Mouse (Mus musculus) heart, embryonic 13.5 days (tissue): Measurements from ENCODE around the gene Pi16. TPM values are rescaled to one million over a fixed set of nuclear protein-coding genes. Genes with fewer than 3 reads are reported as not detected.

Experiments
- ATAC-seq: fragments of 200-750 bp; cut with Nextera tagmentation; 2 replicates; pipeline ENCODE4 v1.8.0; 2017; ENCODE audit warnings: moderate TSS enrichment; ENCODE audit not compliant: insufficient number of reproducible peaks, low FRiP score, low TSS enrichment; ENCODE audit errors: extremely low read depth
- H3K27ac ChIP-seq: fragments of 300-500 bp; sonication (generic); replicated peaks from 2 replicates; pipeline ENCODE4 v1.5.1; 2015; ENCODE audit warnings: moderate library complexity, mild to moderate bottlenecking, inconsistent platforms
- H3K27me3 ChIP-seq: fragments of 300-500 bp; sonication (generic); replicated peaks from 2 replicates; pipeline ENCODE4 v1.6.1; 2015; ENCODE audit warnings: mild to moderate bottlenecking, inconsistent platforms
- H3K36me3 ChIP-seq: fragments of 300-500 bp; sonication (generic); 2 replicates; pipeline ENCODE4 v1.6.1; 2015; ENCODE audit warnings: mild to moderate bottlenecking, inconsistent platforms
- H3K4me1 ChIP-seq: fragments of 300-500 bp; sonication (generic); 2 replicates; pipeline ENCODE4 v1.6.1; 2015; ENCODE audit warnings: inconsistent platforms
- H3K4me2 ChIP-seq: fragments of 300-500 bp; sonication (generic); 2 replicates; pipeline ENCODE4 v1.6.1; 2015; ENCODE audit warnings: inconsistent platforms, mild to moderate bottlenecking, moderate library complexity
- H3K4me3 ChIP-seq: fragments of 300-500 bp; sonication (generic); 2 replicates; pipeline ENCODE4 v1.5.1; 2015; ENCODE audit warnings: moderate library complexity, mild to moderate bottlenecking, inconsistent platforms
- H3K9ac ChIP-seq: fragments of 300-500 bp; sonication (generic); 2 replicates; pipeline ENCODE4 v1.6.1; 2015; ENCODE audit warnings: inconsistent platforms, mild to moderate bottlenecking, moderate library complexity
- H3K9me3 ChIP-seq: fragments of 300-500 bp; sonication (generic); 2 replicates; pipeline ENCODE4 v1.6.1; 2016; ENCODE audit warnings: inconsistent platforms
- WGBS: fragments of 180-500 bp; shearing (Covaris S2); methylation state at CpG from one replicate; pipeline ENCODE4 v1.1.7; 2015; ENCODE audit warnings: mixed read lengths; 5-methylcytosine and 5-hydroxymethylcytosine counted together
- polyA plus RNA-seq: library from polyadenylated mRNA; unstranded; fragments of >200 nt; fragmentation: Nextera tagmentation; extraction: Ambion mirVana; gene quantifications from 2 replicates; pipeline ENCODE4 v1.2.1, GENCODE M21; 2015

Gene Pi16
- polyA plus RNA-seq, 1 experiment from 2014 or later: 1.9 TPM

- ATAC-seq: no peak
- no peak overlapping the region for H3K4me2 ChIP-seq
- H3K36me3 ChIP-seq: no peaks in the 10 kb centered on the region
- peaks cover 1% of the 10 kb centered on the region; the same call in 1 of the 2 replicates for H3K27me3 ChIP-seq
- H3K4me1 ChIP-seq: peaks cover 10% of the 10 kb centered on the region
- no peak overlapping the region for H3K27ac ChIP-seq
- no peaks in the 10 kb centered on the region for H3K9me3 ChIP-seq
- H3K4me3 ChIP-seq: no peak overlapping the region
- WGBS: 46% methylated on average over 8 of the region's 8 CpGs
- H3K9ac ChIP-seq: no peak overlapping the region
These were observed 44.7 kb downstream of the Pi16 start for GRCm38 (mm10) chr17:29361982-29362691.

GRCm38 (mm10) chr17:29363109-29363508 is 45.6 kb downstream of the Pi16 start:
- no peak for ATAC-seq
- Histone ChIP-seq H3K27me3 (peaks cover 10% of the 10 kb centered on the region; the same call in 1 of the 2 replicates), H3K4me2 (no peak overlapping the region), H3K9me3 (no peaks in the 10 kb centered on the region), H3K9ac (no peak overlapping the region), H3K4me1 (peaks cover 9% of the 10 kb centered on the region), H3K27ac (no peak overlapping the region), H3K4me3 (no peak overlapping the region), H3K36me3 (no peaks in the 10 kb centered on the region)
- WGBS: 80% methylated on average over 8 of the region's 8 CpGs

DNA sequence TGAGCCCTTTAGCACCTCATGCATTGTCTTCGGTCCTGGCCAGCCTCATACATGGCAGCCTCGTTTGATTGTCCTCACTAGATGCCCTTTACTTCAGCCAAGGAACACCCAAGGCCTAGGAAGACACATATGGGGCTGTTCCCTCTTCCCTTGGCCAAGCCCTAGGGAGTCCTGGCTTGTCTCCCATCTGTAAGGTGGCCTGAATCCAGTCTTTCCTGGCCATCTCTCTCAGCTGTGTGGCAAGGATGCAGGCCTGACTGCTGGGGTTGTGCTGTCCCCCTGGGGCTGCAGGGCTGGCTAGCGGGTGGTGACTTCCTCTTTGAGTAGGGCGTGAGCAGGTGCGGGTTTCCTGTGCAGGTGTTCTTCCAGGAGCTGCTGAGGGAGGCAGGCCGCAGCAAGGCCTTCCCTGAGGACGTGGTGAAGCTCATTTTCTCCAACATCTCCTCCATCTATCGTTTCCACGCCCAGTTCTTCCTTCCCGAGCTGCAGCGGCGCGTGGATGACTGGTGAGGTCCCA is 47.7 kb downstream of the Pi16 start:
- peaks cover 28% of the 10 kb centered on the region for H3K27me3 ChIP-seq
- no peak overlapping the region for H3K9ac ChIP-seq
- no peaks in the 10 kb centered on the region for H3K36me3 ChIP-seq
- H3K4me3 ChIP-seq: no peak overlapping the region
- H3K27ac ChIP-seq: no peak overlapping the region
- H3K9me3 ChIP-seq: no peaks in the 10 kb centered on the region
- 85% methylated on average over 13 of the region's 13 CpGs for WGBS
- H3K4me1 ChIP-seq: peaks cover 9% of the 10 kb centered on the region
- H3K4me2 ChIP-seq: no peak overlapping the region
- ATAC-seq: no peak

DNA sequence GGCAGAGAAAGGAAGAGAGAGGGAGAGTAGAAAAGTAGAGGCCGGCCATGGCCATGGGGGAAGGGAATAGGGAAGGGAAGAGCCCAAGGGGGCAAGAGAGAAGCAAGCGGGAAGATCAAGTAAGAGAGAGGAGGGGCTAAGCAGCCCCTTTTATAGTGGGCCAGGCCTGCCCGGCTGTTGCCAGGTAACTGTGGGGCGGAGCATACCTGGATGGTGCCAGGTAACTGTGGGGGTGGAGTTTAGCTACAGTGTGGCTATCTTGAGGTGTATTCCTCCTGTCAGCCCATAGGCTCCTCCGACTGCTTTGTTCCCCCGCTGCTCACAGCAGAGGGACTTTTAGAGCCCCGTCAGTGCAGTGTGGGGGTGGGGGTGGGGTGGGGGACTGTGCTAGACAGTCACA is 51.2 kb downstream of the Pi16 start:
- Histone ChIP-seq H3K4me2 (no peak overlapping the region), H3K27me3 (peaks cover 30% of the 10 kb centered on the region), H3K9ac (no peak overlapping the region), H3K36me3 (no peaks in the 10 kb centered on the region), H3K4me3 (no peak overlapping the region), H3K4me1 (0 out of 2 replicates have a peak, but pooled peaks cover 3% of the 10 kb centered on the region), H3K27ac (no peak overlapping the region), H3K9me3 (no peaks in the 10 kb centered on the region)
- ATAC-seq: no peak
- 30% methylated on average over 7 of the region's 7 CpGs for WGBS

DNA sequence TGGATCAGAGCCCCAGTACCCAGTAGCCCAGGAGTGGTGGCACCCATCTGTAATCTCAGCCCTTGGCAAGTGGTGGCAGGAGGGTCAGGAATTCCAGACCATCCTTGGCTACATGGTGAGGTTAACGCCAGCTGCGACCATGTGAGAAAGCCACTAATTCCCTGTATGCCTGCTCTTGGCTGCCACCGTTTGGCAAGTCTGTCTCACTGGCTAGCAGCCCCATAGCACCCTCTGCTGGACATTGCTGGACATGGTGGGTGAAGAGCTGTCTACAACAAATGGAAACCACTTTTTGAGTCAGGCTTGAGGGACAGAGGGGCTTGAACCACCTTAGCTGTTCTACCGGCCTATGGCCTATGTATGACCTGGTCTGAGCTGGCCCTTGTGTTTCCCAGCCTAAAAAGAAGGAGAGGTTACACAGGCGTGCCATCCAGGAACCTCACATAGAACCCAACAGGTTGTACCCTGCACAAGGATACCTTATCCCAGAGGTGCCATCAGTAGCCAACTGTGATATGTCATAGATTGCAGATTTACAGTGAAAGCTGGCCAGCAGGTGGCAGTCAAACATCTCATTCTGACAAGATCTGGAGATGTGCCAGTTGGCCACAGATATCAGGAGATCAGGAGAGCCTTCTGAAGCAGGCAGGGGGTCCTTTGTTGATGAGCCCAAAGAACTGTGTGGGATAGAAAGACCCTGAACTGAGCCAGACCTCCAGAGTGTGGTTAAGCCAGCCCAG is 53.7 kb downstream of the Pi16 start:
- no peak overlapping the region for H3K9ac ChIP-seq
- 3% methylated on average over 5 of the region's 5 CpGs for WGBS
- H3K4me3 ChIP-seq: no peak overlapping the region
- no peak overlapping the region for H3K27ac ChIP-seq
- no peaks in the 10 kb centered on the region for H3K36me3 ChIP-seq
- peaks cover 30% of the 10 kb centered on the region for H3K27me3 ChIP-seq
- 0 out of 2 replicates have a peak, but pooled peaks cover 3% of the 10 kb centered on the region for H3K4me1 ChIP-seq
- ATAC-seq: no peak
- H3K4me2 ChIP-seq: no peak overlapping the region
- no peaks in the 10 kb centered on the region for H3K9me3 ChIP-seq

DNA sequence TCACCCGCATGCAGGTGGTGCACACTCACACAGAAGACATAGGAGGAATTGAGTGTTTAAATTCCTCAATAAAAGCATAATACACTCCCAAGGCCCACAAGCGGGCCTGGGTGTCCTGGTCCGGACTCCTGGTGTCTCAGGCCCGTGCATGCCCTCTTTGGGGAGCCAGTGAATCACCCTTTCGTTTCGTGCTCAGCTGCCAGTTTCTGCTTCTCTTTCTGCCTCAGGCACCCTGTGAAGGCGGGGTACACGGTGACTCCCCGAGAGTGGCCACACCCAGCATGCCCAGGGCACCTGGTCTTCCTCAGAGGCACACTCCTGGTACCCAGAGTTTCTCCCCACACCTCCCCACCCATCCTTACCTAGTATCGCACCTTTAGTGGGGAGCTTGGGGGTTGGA is 58.4 kb downstream of the Pi16 start:
- ATAC-seq: no peak
- H3K4me3 ChIP-seq: no peak overlapping the region
- 76% methylated on average over 10 of the region's 10 CpGs for WGBS

GRCm38 (mm10) chr17:29378056-29378455 is 60.6 kb downstream of the Pi16 start:
- Histone ChIP-seq H3K9ac (no peak overlapping the region), H3K27ac (no peak overlapping the region), H3K9me3 (no peaks in the 10 kb centered on the region), H3K4me1 (peaks cover 5% of the 10 kb centered on the region), H3K27me3 (0 out of 2 replicates have a peak, but pooled peaks cover 2% of the 10 kb centered on the region), H3K4me3 (no peak overlapping the region), H3K36me3 (no peaks in the 10 kb centered on the region), H3K4me2 (no peak overlapping the region)
- no peak for ATAC-seq
- 60% methylated on average over 8 of the region's 8 CpGs for WGBS

More for the DNA sequence above, 58.4 kb downstream of the Pi16 start:
- H3K4me2 ChIP-seq: no peak overlapping the region
- H3K27ac ChIP-seq: no peak overlapping the region
- no peak overlapping the region for H3K9ac ChIP-seq
- H3K9me3 ChIP-seq: no peaks in the 10 kb centered on the region
- 0 out of 2 replicates have a peak, but pooled peaks cover 2% of the 10 kb centered on the region for H3K27me3 ChIP-seq
- no peaks in the 10 kb centered on the region for H3K36me3 ChIP-seq
- 0 out of 2 replicates have a peak, but pooled peaks cover 3% of the 10 kb centered on the region for H3K4me1 ChIP-seq

Other genes with a start within 250 kb of the Pi16 start
- gene Cdkn1a, start 226.7 kb upstream of the Pi16 start, polyA plus RNA-seq: 38.5 and 52.3 TPM in 2 replicates
- 0.18 and 0.35 TPM in 2 replicates for gene Rab44, start 203.5 kb upstream of the Pi16 start, polyA plus RNA-seq
- 17.4 and 21.0 TPM in 2 replicates for gene Cpne5, start 79.5 kb upstream of the Pi16 start, polyA plus RNA-seq
- 106 and 128 TPM in 2 replicates for gene Ppil1, start 53.5 kb upstream of the Pi16 start, polyA plus RNA-seq
- 85.0 and 91.9 TPM in 2 replicates for gene BC004004, start 48.9 kb upstream of the Pi16 start, polyA plus RNA-seq
- 276 and 287 TPM in 2 replicates for gene Mtch1, start 30.3 kb downstream of the Pi16 start, polyA plus RNA-seq
- gene Fgd2, start 43.2 kb downstream of the Pi16 start, polyA plus RNA-seq: 3.4 and 3.8 TPM in 2 replicates
- 19.3 and 20.0 TPM in 2 replicates for gene Pim1, start 173.1 kb downstream of the Pi16 start, polyA plus RNA-seq
- not detected in 2 replicates for gene Gm17657, start 232.0 kb downstream of the Pi16 start, polyA plus RNA-seq
- gene Tbc1d22b, start 232.1 kb downstream of the Pi16 start, polyA plus RNA-seq: 10.3 and 10.7 TPM in 2 replicates
- gene Tmem217, start 234.7 kb downstream of the Pi16 start, polyA plus RNA-seq: 0.59 and 0.89 TPM in 2 replicates